Mouse (Mus musculus) kidney, adult 2 months (tissue): Measurements from ENCODE around the gene Shtn1.

ENCODE experiments used
- CTCF ChIP-seq: fragments of 200-500 bp; conservative IDR thresholded peaks from 2 replicates; pipeline ENCODE4 v1.5.1; 2011; ENCODE audit warnings: low read depth, mild to moderate bottlenecking, control low read depth, low read length, moderate library complexity, mixed read lengths; ENCODE audit not compliant: insufficient read depth, insufficient read length
- POLR2A ChIP-seq: fragments of 200-500 bp; IDR thresholded peaks from one replicate; pipeline ENCODE4 v1.6.1; 2011; ENCODE audit warnings: low read depth, low read length, control low read depth

DNA sequence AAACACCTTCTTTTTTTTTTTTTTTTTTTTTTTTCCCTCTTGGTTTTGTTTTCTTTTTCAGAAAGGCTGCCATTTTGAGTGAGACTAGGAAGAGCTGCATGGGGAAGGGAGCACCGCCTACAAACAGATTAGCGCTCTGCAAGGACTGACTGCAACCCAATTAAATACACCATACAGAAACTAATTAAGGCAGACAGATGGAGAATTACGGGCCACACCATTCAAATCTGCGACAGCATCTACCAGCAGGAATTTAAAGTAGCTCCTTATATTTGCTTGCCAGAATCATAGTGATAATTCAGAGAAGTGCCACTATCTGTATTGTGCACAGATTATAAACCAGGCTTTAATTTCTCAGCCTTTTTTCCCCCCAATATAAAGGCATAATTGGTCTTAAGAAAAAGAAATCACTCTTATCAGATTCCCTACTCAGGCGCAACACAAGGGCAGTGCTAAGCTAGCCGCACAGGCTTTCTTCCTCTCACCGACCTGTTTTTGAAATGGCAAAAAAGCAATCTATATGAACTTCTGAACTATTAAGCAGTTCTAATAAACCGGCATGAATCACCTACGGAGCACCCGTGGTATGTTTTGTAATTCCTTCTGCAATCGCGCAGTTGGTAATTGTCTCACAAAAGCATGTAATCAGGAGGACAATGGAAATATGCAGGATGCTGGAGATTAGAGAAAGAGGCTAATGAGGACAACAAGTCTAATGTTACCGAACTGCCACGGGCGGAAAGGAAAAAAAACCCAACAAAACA is 69.1 kb downstream of the Shtn1 start:
- no peak for TF ChIP-seq POLR2A
- TF ChIP-seq CTCF, result no peak
